Mouse (Mus musculus) left cerebral cortex, adult 2 months (tissue): ENCODE measurements at regions not wholly inside any gene's neighbourhood (a gene's known extent, or its start where the extent isn't known, plus 50 kb on each side); places are given as distances from the start of the nearest gene placed in this dataset.

Source experiments
- DNase-seq, 2 experiments: peaks; one replicate each; pipeline ENCODE4 v3.0.0; 2021 to 2022; ENCODE audit warnings: low spot score in 2 of 2, mixed read lengths in 1 of 2; ENCODE audit errors: extremely low spot score in 1 of 2
- H3K27ac ChIP-seq: fragments of 200-600 bp; 2 replicates; pipeline ENCODE4 v1.8.1; 2022
- H3K4me3 ChIP-seq: fragments of 200-600 bp; 2 replicates; pipeline ENCODE4 v1.8.1; 2022
- CTCF ChIP-seq: fragments of 200-600 bp; IDR thresholded peaks from 2 replicates; pipeline ENCODE4 v1.8.1; 2022; ENCODE audit warnings: antibody characterized with exemption, mild to moderate bottlenecking, moderate library complexity
- intact Hi-C: fragments of 180-260 bp; cut with DNase I; formaldehyde crosslinking; loops from one replicate; pipeline ENCODE4 v1.15.1; 2025

DNA sequence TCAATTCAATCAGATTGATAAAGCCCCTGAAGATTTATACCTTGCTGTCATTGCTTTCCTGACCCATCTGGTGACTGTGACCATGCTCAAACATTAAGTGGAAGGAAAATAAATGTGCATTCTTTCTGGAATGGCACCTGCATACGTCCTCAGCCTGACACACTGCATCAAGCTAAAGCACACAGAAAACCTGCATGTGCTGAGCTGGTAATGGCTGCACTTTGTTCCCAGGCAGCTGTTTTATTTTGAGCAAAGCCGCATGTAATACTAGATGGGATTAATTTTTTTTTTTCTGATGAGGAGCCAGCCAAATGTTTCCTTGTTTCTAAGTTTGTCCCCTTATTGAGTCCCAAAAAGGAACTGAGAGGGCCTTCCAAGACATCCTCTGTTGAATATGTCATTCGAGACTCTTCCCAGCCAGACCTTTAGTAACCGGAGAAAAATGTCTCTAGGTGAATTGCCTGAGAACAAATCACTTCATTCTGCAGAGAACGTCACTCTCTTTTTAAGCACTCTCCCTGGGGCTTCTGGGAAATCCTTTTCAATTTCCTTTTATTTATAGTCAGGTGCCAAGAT is 103.1 kb upstream of the Gm9747 start:
- intact Hi-C loops = no loop called here
- no peak for TF ChIP-seq CTCF
- Histone ChIP-seq H3K4me3 (no peak overlapping the region), H3K27ac (no peak overlapping the region)
- DNase-seq = no peak

DNA sequence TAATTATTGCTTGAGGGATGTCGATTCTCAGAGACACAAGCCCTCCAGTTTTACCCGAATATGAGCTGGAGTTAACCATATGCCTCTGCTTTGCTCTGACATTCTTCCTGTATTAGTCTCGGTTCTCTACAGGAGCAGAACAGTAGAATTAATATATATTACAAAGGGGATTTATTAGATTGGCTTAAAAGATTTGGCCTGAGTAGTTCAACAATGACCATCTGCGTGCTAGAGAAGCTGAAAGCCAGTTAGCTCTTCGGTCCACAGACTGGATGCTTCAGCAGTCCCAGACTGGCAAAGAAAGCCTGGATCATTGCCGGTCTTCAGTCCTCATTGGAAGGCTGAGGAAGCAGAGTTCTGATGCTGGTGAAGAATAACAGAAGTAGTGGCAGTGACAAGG is 100.4 kb upstream of the Gm9747 start:
- Histone ChIP-seq H3K4me3 (no peak overlapping the region), H3K27ac (no peak overlapping the region)
- no peak for TF ChIP-seq CTCF
- intact Hi-C loops = no loop called here
- no peak for DNase-seq

DNA sequence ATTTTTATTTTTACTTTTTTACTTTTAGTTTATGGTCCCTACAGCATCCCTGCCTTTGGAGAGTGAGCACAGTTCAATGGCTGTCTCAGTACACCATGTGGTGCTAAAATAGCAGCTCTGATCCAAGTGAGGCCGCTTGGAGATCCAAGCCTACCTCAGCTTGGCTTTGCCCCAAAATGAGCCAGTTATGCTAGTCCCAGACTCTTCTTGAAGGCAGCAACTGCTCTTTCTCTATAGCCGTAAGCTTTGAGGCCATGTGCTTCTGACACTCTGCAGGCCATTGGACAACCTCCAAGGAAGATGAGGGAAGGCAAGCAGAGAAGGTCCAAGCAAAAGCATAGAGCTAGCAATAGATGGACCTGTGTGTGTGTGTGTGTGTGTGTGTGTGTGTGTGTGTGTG is 98.0 kb upstream of the Gm9747 start:
- intact Hi-C loops = no loop called here
- H3K4me3 ChIP-seq = no peak overlapping the region
- no peak for DNase-seq
- no peak overlapping the region for H3K27ac ChIP-seq
- TF ChIP-seq CTCF = no peak

DNA sequence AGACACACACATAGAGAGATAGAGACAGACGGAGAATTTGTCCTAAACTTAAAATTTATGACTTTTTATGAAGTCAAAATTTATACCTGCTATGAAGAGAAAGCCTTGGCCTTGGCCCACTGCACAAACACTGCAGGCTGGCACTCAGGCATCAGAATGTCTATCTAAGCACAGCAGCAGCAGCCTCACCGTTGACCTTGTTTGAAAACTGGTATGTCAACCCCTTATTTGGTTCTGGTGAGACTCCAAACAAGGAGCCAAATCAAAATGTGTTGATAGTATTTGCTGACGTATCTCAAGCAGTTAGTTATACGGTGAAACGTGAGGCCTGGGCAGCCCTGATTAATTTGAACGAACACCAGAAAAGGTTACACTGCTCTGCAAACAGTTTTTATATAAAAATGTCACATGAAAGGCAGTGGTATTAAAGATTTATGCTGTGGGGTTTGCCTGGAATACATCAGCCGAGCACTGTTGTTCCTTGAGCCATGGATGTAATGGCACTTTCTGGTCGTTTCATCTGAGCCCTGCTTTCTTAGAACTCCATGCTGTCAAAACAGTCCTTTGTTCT is 97.1 kb upstream of the Gm9747 start:
- Histone ChIP-seq H3K4me3 (no peak overlapping the region), H3K27ac (no peak overlapping the region)
- intact Hi-C loops = no loop called here
- no peak for TF ChIP-seq CTCF
- DNase-seq = no peak

DNA sequence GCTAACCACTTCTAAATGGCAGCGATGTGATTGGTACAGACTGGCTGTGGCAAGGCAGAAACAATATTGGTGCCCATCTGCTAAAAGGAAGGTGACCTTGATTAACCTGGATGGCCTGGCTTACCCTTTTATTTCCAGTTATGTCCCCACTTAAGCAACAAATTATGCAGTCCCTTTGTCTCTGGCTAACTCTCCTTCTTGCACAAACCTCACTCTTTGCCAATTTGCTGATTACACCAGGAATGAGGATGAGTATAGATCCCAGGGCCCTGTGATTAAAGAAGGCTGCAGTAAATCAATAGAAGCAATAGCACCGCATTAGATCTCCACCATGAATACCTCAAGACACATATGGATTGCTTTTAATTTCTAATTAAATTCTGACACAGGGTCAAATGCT is 87.7 kb upstream of the Gm9747 start:
- TF ChIP-seq CTCF = no peak
- intact Hi-C loops = no loop called here
- Histone ChIP-seq H3K27ac (no peak overlapping the region), H3K4me3 (no peak overlapping the region)
- DNase-seq = no peak

DNA sequence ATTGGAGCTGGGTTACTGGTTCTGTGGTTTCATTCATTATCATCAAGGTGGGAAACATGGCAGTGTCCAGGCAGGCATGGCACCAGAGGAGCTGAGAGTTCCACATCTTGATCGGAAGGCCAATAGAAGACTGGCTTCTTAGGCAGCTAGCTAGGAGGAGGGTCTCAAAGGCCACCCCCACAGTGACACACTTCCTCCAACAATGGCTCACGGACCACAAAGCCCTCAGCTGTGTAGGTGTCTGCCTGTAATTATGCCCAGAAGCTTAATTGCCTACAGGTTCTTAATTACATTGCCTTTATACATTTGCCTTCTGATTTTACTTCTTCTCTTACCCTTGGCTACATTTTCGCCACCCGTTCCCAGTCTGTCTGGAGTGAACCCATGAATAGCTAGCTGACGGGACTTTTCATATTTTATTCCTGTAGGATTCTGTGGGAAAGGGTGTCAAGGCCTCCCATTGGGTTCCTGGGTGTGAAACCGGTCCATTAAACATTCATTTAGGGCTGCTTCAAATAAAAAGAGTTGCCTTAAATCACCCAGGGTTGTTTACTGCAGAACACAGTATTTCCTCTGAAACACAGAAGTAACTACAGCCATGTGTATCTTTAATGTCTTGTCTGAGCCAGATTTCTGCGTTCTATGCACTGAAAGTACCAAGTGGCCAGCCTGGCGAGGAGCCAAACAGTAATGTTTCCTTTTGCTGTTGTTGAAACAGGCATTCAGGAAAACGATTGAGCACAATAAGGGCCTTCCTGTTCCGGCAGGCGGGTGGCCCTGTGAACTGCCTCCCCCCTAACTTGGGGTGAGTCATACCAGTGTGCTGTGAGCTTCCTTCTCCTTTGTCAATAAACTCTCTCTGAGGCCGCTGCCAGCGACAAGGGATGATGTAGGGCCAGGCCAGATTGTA is 82.4 kb upstream of the Gm9747 start:
- Histone ChIP-seq H3K27ac (no peak overlapping the region), H3K4me3 (no peak overlapping the region)
- no peak for TF ChIP-seq CTCF
- DNase-seq = peak; percentile 15 to 19
- intact Hi-C loops = loop anchor here (5.0 kb wide), 1 partner anchor 142 kb away; the partner anchor contains the start of gene Irs1

DNA sequence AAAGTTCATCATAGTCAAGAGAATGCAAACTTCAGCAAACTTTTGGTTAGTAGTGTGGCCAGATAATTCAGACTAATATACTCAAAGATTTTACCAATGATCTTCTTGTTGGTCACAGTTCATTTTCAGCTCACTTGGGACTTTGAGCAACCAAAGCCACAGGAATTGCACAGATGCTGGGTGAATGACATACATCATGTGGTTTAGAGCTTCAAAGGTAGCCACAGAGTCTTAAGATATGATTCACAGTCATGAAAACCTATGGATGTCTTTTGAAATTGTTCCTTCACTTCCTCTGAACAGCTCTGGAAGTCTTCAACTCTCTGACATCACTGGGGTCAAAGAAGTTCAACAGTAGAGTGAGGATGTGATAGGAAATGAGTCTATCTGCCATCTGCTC is 77.0 kb upstream of the Gm9747 start:
- TF ChIP-seq CTCF = no peak
- no peak overlapping the region for H3K4me3 ChIP-seq
- DNase-seq = no peak
- no peak overlapping the region for H3K27ac ChIP-seq
- intact Hi-C loops = no loop called here

DNA sequence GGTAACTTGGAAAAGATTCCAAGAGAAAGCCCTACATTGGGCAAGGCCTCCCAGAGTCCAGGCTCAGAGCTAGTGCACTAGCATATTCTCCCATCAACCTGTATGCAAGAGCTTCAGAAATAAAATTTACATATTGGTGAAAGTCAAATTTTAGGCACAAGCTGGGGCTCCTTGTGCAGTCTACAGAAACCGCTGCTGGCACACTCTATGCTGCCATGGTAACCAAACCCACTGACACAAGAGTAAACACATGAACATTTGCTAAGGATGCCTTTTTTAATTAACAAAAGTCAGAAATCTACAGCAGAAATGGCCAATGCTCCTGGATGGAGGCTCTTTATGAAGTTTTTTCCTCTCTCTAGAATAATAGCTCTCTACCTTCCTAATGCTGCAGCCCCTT is 75.9 kb upstream of the Gm9747 start:
- intact Hi-C loops = no loop called here
- H3K4me3 ChIP-seq = no peak overlapping the region
- peak in 1 of 2 experiments; percentile 17 for DNase-seq
- no peak overlapping the region for H3K27ac ChIP-seq
- TF ChIP-seq CTCF = no peak

DNA sequence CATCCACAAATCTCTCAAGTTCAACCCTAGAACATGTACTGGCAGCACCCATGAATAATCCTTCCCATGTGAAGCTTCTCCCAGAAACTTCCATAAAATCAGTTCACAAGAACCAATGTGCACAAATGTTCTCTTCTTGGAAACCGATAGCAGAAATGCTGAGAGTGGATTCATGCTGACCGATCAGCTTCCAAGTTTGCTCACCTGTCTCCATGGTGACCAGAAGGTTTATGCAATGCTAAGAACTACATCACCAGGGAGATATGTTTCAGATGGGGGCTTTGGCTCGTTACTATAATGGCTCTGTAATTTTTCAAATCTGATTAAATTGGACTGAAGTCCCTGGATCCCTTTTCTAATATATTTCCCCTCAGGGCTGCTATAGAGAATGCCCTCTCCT is 74.4 kb upstream of the Gm9747 start:
- intact Hi-C loops = no loop called here
- no peak for DNase-seq
- H3K27ac ChIP-seq = no peak overlapping the region
- TF ChIP-seq CTCF = no peak
- no peak overlapping the region for H3K4me3 ChIP-seq

DNA sequence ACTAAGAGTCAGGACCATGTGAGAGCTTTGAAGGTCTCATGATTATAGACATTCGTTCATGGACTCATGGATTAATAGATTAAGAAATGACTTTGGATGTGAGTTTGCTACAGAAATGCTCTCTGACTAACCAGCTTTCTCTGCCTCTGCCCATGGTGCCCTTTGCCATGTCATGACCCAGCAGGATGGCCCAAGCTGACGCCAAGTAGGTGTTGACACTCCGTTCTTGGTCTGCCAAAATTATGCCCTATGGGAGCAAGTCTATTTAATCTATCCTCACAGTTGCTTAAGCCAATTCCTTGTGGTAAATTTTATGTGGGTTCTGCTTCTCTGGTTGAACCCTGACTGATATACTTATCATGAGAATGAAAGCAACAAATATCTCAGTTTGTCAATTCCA is 73.7 kb upstream of the Gm9747 start:
- Histone ChIP-seq H3K27ac (no peak overlapping the region), H3K4me3 (no peak overlapping the region)
- intact Hi-C loops = no loop called here
- TF ChIP-seq CTCF = no peak
- DNase-seq = no peak

DNA sequence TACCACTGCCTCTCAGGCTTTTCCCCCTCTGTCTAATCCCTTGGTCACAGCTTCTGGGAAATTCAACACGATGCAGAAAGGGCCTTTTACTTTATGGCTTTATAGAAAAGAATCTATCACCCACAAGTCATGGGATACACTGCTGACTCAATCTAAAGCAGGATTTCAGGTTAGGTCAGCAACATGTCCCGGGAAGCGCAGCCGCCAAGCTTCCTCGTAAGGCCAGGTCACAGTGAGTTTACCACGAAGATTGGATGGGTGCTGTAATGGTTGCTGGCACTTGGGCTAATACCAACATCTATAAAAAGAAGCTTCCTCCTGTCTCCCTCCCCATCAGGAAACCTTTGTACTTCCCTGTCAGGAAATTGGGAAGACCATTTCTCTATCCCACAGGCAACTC is 70.0 kb upstream of the Gm9747 start:
- Histone ChIP-seq H3K27ac (no peak overlapping the region), H3K4me3 (no peak overlapping the region)
- TF ChIP-seq CTCF = no peak
- intact Hi-C loops = no loop called here
- no peak for DNase-seq

DNA sequence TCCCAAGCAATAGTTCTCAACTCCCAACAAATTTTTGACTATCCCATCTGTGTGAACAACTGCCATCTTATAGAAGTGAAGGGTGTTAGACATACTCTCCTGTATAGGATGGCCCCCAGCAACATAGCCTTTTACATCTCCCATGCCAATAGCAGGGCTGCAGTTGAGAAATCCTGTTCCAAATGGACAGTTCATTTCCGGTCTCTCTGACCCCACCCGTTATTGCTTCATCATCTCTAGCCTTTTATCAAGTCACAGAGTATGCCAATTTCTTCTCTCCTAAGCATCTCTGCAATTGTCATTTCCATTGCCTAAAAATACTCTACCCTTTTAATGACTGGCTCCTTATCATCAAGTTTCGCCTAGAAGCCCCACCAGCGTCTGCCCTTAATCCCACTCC is 64.8 kb upstream of the Gm9747 start:
- intact Hi-C loops = no loop called here
- Histone ChIP-seq H3K27ac (no peak overlapping the region), H3K4me3 (no peak overlapping the region)
- no peak for DNase-seq
- TF ChIP-seq CTCF = no peak

DNA sequence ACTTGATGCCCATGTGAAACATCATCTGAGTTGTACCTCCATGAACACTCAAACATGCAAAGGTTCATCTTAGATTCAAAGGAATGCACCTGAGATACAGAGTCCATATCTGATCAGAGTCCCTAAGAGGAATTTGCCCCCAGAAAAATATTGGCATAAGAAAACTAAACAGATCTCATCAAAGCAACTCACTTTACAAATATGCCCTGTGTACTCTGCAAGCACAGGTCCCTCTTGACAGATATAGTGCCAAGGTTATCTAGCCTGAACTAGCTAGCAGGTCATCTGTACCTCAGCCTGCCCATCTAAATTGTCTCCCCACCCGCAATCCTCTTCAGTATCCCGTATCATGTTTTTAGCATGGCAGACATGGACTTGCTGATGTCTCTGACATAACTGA is 64.0 kb upstream of the Gm9747 start:
- intact Hi-C loops = no loop called here

More for the DNA sequence above, 64.0 kb upstream of the Gm9747 start:
- no peak overlapping the region for H3K4me3 ChIP-seq
- H3K27ac ChIP-seq = no peak overlapping the region
- no peak for TF ChIP-seq CTCF
- no peak for DNase-seq
